Comparison of ENCODE assay signal across 21 mouse cellular contexts in the genomic region with DNA sequence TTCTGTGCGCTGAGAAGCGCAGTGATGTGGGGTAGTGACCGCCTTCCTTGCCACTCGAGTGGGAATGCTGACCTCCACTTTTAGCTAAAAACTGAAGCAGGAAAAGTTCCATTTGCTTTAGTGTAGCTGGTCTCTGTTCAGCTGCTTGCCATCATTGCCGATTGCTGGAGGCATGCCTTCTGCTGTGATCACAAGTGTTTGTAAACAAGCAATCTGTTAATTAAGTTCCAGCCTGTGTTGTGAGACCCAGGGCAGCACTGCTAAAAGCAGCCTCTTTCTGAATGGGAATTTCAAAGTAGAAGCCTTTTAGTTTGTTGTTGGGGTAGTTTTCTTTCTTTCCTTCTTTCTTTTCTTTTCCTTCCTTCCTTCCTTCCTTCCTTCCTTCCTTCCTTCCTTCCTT. TPM values are rescaled to one million over a fixed set of nuclear protein-coding genes. Genes with fewer than 3 reads are reported as not detected.
"Had no signal": no experiment of that assay in that cellular context is flagged by ENCODE, and none has a peak within 500 bp of the region (broad histone marks: within the 10 kb centered on the region; RNA-seq: fewer than 3 reads in every experiment).

No protein-coding gene starts in this region.

- DNase-seq: kidney, adult 9 months; kidney, postnatal 14 days; kidney, postnatal 4 days; layer of hippocampus, postnatal 36 days; liver, embryonic 13.5 days; lung, embryonic 14.5 days; lung, postnatal 14 days; right cerebral cortex, adult 18-20 months; right cerebral cortex, postnatal 14 days; right cerebral cortex, postnatal 4 days; thymus, adult 2 months; thymus, postnatal 14 days; thymus, postnatal 4 days had no signal

- H3K9me3 ChIP-seq: liver, embryonic 13.5 days; midbrain, embryonic 12.5 days; midbrain, embryonic 15.5 days; neural tube, embryonic 12.5 days; neural tube, embryonic 15.5 days had no signal

- H3K27me3 ChIP-seq: liver, embryonic 13.5 days; midbrain, embryonic 12.5 days; midbrain, embryonic 15.5 days; neural tube, embryonic 12.5 days; neural tube, embryonic 15.5 days had no signal

- H3K4me1 ChIP-seq: liver, embryonic 13.5 days; midbrain, embryonic 12.5 days; midbrain, embryonic 15.5 days; neural tube, embryonic 12.5 days; neural tube, embryonic 15.5 days had no signal

- H3K27ac ChIP-seq: liver, embryonic 13.5 days; macrophage; midbrain, embryonic 12.5 days; midbrain, embryonic 15.5 days; neural tube, embryonic 12.5 days; neural tube, embryonic 15.5 days; stomach, postnatal 0 days had no signal

- H3K4me3 ChIP-seq: left cerebral cortex, adult 2 months; liver, embryonic 13.5 days; midbrain, embryonic 12.5 days; midbrain, embryonic 15.5 days; neural tube, embryonic 12.5 days; neural tube, embryonic 15.5 days had no signal

- ATAC-seq: midbrain, embryonic 15.5 days had no signal

- H3K36me3 ChIP-seq: liver, embryonic 13.5 days had no signal

- H3K9ac ChIP-seq: liver, embryonic 13.5 days; lung, embryonic 14.5 days; midbrain, embryonic 12.5 days; midbrain, embryonic 15.5 days; neural tube, embryonic 12.5 days; neural tube, embryonic 15.5 days had no signal

- H3K4me2 ChIP-seq: liver, embryonic 13.5 days; lung, embryonic 14.5 days; midbrain, embryonic 12.5 days; midbrain, embryonic 15.5 days; neural tube, embryonic 12.5 days; neural tube, embryonic 15.5 days had no signal

RNA-seq across cellular contexts. Expression of gene Cavin4, which starts 17.2 kb away (rescaled TPM):
- polyA plus RNA-seq: liver, adult 2 months; macrophage had no signal
